Mouse (Mus musculus): ENCODE measurements around the gene Slc12a9. TPM values are rescaled to one million over a fixed set of nuclear protein-coding genes. Genes with fewer than 3 reads are reported as not detected.

Slc12a9 gene
- polyA plus RNA-seq, 1 experiment from 2014 or later: 5.3 TPM

DNA sequence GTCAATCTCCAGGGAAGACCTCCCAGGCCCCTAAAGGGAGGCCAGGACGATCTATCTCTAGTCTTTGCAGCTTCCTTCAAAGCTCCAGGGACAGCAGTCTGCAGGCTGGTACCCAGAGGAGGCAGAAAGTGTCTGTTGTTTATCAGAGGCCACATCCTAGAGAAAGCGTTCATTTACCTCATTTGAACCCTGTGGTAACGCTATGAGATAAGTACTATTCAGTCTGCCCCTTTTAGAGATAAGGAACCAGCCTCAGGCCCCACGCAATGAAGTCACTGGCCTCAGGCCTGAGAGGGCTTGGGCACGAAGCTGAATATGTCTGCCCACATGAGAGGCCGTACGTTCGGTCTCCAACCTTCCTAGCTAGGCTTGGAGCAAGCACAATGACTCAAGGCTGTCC lies 16.0 kb downstream of the Slc12a9 start:
- Histone ChIP-seq H3K27me3 (ENCODE audit: control insufficient read depth, insufficient read depth, low read length) (no peaks in the 10 kb centered on the region), H3K9ac (ENCODE audit: low read length) (no peak overlapping the region), H3K27ac (replicated peaks in 1 of 2; ENCODE audit: control insufficient read depth in 1 of 2, insufficient read depth in 1 of 2, low read depth in 2 of 2, low read length in 2 of 2) (no peak overlapping the region), H3K4me3 (ENCODE audit: control insufficient read depth in 1 of 2, insufficient read depth in 1 of 2, low read depth in 1 of 2, low read length in 2 of 2) (no peak overlapping the region), H3K4me1 (ENCODE audit: control insufficient read depth in 2 of 2, insufficient read depth in 2 of 2, low read length in 2 of 2) (peaks cover 22 to 23% of the 10 kb centered on the region in 2 experiments), H3K36me3 (ENCODE audit: control insufficient read depth, insufficient read depth, low read length) (peaks cover 37% of the 10 kb centered on the region), H3K4me2 (ENCODE audit: low read length) (no peak overlapping the region), H3K9me3 (ENCODE audit: control insufficient read depth, low read length) (no peaks in the 10 kb centered on the region)
- 48% methylated on average over 8 of the region's 8 CpGs for WGBS
- ATAC-seq (ENCODE audit: insufficient number of reproducible peaks, insufficient read depth, low FRiP score, low read depth): no peak

DNA sequence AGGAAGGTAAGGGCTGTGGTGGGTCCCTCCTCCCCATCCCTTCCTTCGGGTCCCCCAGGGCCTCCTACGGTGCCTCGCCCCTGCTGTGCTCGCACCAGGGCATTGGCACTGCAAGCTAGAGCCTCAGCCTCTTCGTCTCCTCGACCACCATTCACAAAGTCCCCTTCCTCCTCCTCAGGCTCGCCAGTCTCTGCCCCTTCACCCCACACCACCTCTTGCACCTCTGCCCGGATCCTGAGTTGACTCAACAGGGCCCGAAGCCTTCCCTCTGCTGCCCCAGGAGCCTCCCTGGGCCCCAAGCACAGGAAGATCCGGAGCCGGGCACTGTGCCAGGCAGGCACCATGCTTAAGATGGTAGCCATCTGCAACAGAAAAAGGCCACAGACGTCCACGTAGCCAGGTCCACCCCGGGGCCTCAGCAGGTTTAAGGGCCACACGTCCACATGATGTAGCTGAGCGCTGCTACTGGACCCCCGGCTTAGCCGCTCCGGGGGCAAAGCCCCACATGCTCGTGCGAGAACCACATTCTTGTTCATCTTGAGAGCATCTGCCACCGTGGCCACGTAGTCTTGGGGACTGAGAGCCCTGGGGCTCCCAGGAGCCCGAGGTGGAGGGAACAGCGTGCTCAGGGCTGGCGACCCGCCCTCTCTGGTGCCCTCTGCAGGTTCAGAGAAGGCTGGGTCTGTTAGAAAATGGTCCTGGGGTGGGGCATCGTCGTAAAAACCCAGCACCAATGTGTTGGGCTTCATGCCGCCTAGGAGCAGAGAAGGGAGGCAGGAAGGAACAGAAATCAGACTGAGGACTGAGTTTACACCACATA lies 18.1 kb downstream of the Slc12a9 start:
- Histone ChIP-seq H3K27ac (replicated peaks in 1 of 2; ENCODE audit: control insufficient read depth in 1 of 2, insufficient read depth in 1 of 2, low read depth in 2 of 2, low read length in 2 of 2) (peak overlapping the region in 1 of 2 experiments; percentile 91; a peak in 1 of 4 replicates), H3K9ac (ENCODE audit: low read length) (peak overlapping the region; percentile 97; the same call in 1 of the 2 replicates), H3K9me3 (ENCODE audit: control insufficient read depth, low read length) (no peaks in the 10 kb centered on the region), H3K36me3 (ENCODE audit: control insufficient read depth, insufficient read depth, low read length) (peaks cover 44% of the 10 kb centered on the region), H3K27me3 (ENCODE audit: control insufficient read depth, insufficient read depth, low read length) (no peaks in the 10 kb centered on the region), H3K4me2 (ENCODE audit: low read length) (no peak overlapping the region), H3K4me3 (ENCODE audit: control insufficient read depth in 1 of 2, insufficient read depth in 1 of 2, low read depth in 1 of 2, low read length in 2 of 2) (no peak overlapping the region; a peak in 1 of 4 replicates), H3K4me1 (ENCODE audit: control insufficient read depth in 2 of 2, insufficient read depth in 2 of 2, low read length in 2 of 2) (peaks cover 22 to 25% of the 10 kb centered on the region in 2 experiments)
- ATAC-seq (ENCODE audit: insufficient number of reproducible peaks, insufficient read depth, low FRiP score, low read depth): 0 out of 2 replicates have a peak, but pooled peaks have one; percentile 5
- 37% methylated on average over 30 of the region's 30 CpGs for WGBS

DNA sequence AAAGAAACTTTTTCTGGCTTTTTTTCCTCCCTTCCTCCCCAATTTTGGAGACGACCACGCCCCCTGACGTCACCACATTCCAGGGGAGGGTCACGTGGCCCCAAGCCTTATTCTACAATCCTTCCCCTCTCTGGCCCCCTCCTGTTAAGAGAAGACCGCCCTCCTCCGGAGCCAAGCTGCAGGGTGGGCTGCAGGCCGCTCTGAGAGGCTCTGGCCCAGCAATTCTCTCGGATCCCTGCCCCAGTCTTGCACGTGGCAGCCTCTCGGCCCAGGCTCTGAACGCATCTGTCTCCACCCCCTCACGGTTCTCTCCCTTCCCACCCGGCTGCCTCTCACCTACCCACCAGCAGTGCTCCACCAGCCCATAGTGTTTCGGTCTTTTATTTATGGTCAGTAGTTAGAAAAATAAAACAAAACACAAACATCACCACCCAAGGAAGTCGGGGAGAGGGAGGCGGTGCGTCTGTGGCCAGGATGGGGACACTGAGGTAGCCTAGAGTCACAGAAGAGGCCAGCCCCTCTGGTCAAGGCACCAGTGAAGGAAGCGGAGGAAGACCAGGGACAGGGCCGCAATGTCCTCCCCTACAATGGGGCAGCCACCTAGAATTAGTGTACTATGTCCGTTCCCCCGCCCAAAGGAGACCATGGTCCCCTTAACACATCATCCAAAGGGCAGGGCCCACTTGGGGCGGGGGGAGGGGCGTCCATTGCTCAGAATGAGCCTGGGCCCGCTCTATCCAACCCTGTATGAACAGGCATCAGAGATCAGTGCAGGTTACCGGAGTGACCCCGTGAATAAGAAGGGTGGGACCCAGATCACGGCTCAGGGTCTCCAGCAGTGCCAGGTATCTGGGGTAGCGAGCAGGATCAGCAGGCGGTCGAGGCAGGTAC lies 19.0 kb downstream of the Slc12a9 start, which contains the start of gene Trip6:
TSS of gene Trip6 (minus strand) at position 212 of the 891 bp plus-strand sequence.
- Histone ChIP-seq H3K4me1 (ENCODE audit: control insufficient read depth in 2 of 2, insufficient read depth in 2 of 2, low read length in 2 of 2) (peaks cover 22 to 25% of the 10 kb centered on the region in 2 experiments), H3K4me3 (ENCODE audit: control insufficient read depth in 1 of 2, insufficient read depth in 1 of 2, low read depth in 1 of 2, low read length in 2 of 2) (peak within 1 kb of the TSS; percentile 74 to 77), H3K36me3 (ENCODE audit: control insufficient read depth, insufficient read depth, low read length) (peaks cover 47% of the 10 kb centered on the region), H3K9me3 (ENCODE audit: control insufficient read depth, low read length) (no peaks in the 10 kb centered on the region), H3K27me3 (ENCODE audit: control insufficient read depth, insufficient read depth, low read length) (no peaks in the 10 kb centered on the region), H3K27ac (replicated peaks in 1 of 2; ENCODE audit: control insufficient read depth in 1 of 2, insufficient read depth in 1 of 2, low read depth in 2 of 2, low read length in 2 of 2) (peak within 1 kb of the TSS; percentile 60 to 91), H3K9ac (ENCODE audit: low read length) (peak within 1 kb of the TSS; percentile 97), H3K4me2 (ENCODE audit: low read length) (peak within 1 kb of the TSS; percentile 96)
- ATAC-seq (ENCODE audit: insufficient number of reproducible peaks, insufficient read depth, low FRiP score, low read depth): peak; percentile 86
- WGBS: 23% methylated on average over 30 of the region's 30 CpGs

DNA sequence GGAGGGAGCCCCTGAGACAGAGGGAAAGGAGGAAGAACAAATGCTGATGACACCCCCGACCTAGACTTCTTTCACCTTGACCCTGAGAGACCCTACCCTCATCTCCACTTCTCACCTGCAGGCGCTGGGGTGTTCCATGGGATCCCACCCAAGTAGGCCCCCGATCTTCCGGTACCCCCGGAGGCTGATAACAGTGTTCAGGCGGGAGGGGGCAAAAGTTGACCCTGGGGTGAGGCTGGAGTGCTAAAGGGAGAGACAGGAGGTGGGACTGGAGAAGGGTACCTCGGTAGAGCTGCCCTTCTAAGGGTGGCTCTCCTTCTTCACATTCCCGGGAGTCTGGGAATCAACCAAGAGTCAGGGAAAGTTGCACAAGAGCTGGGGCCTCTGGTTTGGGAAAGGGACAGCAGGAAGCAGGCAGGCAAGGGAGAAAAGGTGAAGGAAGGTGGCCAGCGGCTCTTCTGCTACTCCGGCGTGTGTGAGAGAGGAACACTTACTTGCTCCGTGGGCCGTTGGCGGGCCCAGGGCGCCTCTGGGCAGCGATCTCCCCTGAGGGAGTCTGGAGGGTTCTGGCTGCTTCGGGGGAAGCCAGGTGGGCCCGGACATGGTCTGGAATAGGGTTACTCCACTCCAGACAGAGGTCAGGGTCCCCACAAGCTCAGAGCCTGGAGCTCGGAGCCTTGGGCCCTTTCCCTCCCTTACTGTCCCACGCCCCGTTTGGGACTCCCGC lies 19.8 kb downstream of the Slc12a9 start:
- no peaks in the 10 kb centered on the region for H3K9me3 ChIP-seq (ENCODE audit: control insufficient read depth, low read length)
- H3K4me2 ChIP-seq (ENCODE audit: low read length): peak overlapping the region; percentile 96
- H3K36me3 ChIP-seq (ENCODE audit: control insufficient read depth, insufficient read depth, low read length): peaks cover 52% of the 10 kb centered on the region
- H3K27ac ChIP-seq (replicated peaks in 1 of 2; ENCODE audit: control insufficient read depth in 1 of 2, insufficient read depth in 1 of 2, low read depth in 2 of 2, low read length in 2 of 2): peak overlapping the region; percentile 60 to 91
- peaks cover 22 to 25% of the 10 kb centered on the region in 2 experiments for H3K4me1 ChIP-seq (ENCODE audit: control insufficient read depth in 2 of 2, insufficient read depth in 2 of 2, low read length in 2 of 2)
- H3K27me3 ChIP-seq (ENCODE audit: control insufficient read depth, insufficient read depth, low read length): no peaks in the 10 kb centered on the region
- ATAC-seq (ENCODE audit: insufficient number of reproducible peaks, insufficient read depth, low FRiP score, low read depth): peak; percentile 38
- WGBS: under 1% methylated on average over 22 of the region's 22 CpGs
- peak overlapping the region; percentile 97 for H3K9ac ChIP-seq (ENCODE audit: low read length)
- H3K4me3 ChIP-seq (ENCODE audit: control insufficient read depth in 1 of 2, insufficient read depth in 1 of 2, low read depth in 1 of 2, low read length in 2 of 2): peak overlapping the region; percentile 74 to 77

DNA sequence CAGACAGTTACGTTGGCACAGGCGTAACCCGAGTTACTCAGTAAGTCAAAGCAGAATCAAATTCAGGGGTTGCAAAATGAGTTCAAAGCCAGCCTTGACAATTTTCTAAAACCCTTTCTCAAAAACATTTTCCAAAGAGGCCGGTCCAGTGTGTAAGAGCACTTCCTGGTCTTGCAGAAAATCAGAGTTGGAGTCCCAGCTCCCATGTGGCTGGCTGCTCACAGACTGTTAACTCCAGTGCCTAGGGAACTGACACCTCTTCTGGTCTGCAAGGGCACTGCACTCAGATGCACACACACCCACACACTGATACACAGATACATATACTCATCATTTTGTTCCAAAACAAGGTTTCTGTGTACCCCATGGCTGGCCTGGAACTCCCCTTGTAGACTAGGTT lies 25.0 kb downstream of the Slc12a9 start:
- H3K36me3 ChIP-seq (ENCODE audit: control insufficient read depth, insufficient read depth, low read length): peaks cover 65% of the 10 kb centered on the region
- no peak for ATAC-seq (ENCODE audit: insufficient number of reproducible peaks, insufficient read depth, low FRiP score, low read depth)

DNA sequence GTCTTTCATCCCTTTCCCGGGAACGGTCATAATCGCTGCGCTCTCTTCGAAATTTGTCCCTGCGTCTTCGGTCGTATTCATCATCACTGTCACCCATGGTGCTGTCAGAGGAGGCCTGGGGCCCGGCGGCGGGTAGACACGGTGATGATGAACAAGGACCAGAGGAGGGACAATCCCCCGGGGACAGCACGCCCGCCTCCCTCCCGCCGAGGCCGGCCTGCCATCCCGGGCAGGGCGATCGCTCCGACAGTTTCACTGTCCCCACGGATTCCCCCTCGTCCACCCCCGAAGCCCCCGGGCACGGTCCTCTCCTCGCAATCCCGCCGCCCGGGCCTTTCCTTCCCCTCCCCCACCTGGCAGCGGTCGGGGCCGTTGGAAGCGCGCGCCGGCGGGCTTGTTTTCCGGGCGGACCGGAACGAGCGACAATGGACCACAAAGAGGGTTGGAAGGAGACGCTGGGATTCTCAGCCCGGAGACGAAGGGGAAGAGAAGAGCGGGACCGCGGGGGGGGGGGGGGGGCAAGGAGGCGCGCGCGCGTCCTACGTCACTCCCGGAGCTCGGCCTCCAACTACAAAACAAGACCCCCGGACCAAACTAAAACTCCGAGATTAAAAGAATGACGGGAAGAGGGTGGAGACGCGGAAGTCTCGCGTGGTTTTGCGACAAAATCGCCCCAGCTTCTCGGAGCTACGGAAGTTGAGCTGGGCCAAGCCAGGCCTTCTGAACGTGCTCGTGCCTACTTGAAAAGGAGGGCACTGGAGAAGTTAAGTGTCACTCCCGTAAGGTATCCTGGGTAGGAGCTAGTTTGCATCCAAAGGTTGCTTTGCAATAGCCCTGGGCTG lies 26.1 kb downstream of the Slc12a9 start, which contains the start of gene Srrt:
TSS of gene Srrt (minus strand) at position 604 of the 842 bp plus-strand sequence.
- Histone ChIP-seq H3K36me3 (ENCODE audit: control insufficient read depth, insufficient read depth, low read length) (peaks cover 71% of the 10 kb centered on the region), H3K4me3 (ENCODE audit: control insufficient read depth in 1 of 2, insufficient read depth in 1 of 2, low read depth in 1 of 2, low read length in 2 of 2) (peak within 1 kb of the TSS; percentile 91 to 97), H3K9ac (ENCODE audit: low read length) (peak within 1 kb of the TSS; percentile 98), H3K27ac (replicated peaks in 1 of 2; ENCODE audit: control insufficient read depth in 1 of 2, insufficient read depth in 1 of 2, low read depth in 2 of 2, low read length in 2 of 2) (peak within 1 kb of the TSS; percentile 87 to 95), H3K4me2 (ENCODE audit: low read length) (peak within 1 kb of the TSS; percentile 77), H3K9me3 (ENCODE audit: control insufficient read depth, low read length) (no peaks in the 10 kb centered on the region), H3K4me1 (ENCODE audit: control insufficient read depth in 2 of 2, insufficient read depth in 2 of 2, low read length in 2 of 2) (peaks cover 4 to 42% of the 10 kb centered on the region in 2 experiments), H3K27me3 (ENCODE audit: control insufficient read depth, insufficient read depth, low read length) (no peaks in the 10 kb centered on the region)
- under 1% methylated on average over 64 of the region's 72 CpGs for WGBS
- peak; percentile 78 for ATAC-seq (ENCODE audit: insufficient number of reproducible peaks, insufficient read depth, low FRiP score, low read depth)

More for the DNA sequence above, 25.0 kb downstream of the Slc12a9 start:
- Histone ChIP-seq H3K27ac (replicated peaks in 1 of 2; ENCODE audit: control insufficient read depth in 1 of 2, insufficient read depth in 1 of 2, low read depth in 2 of 2, low read length in 2 of 2) (peak overlapping the region; percentile 87 to 95; a peak in 3 of 4 replicates), H3K9ac (ENCODE audit: low read length) (peak overlapping the region; percentile 98), H3K27me3 (ENCODE audit: control insufficient read depth, insufficient read depth, low read length) (no peaks in the 10 kb centered on the region), H3K4me3 (ENCODE audit: control insufficient read depth in 1 of 2, insufficient read depth in 1 of 2, low read depth in 1 of 2, low read length in 2 of 2) (peak overlapping the region in 1 of 2 experiments; percentile 91; a peak in 2 of 4 replicates), H3K9me3 (ENCODE audit: control insufficient read depth, low read length) (no peaks in the 10 kb centered on the region), H3K4me2 (ENCODE audit: low read length) (peak overlapping the region; percentile 77), H3K4me1 (ENCODE audit: control insufficient read depth in 2 of 2, insufficient read depth in 2 of 2, low read length in 2 of 2) (peaks cover 12 to 48% of the 10 kb centered on the region in 2 experiments)
- 95% methylated on average over 4 of the region's 4 CpGs for WGBS
